Mouse (Mus musculus) neutrophil, adult 5-6 weeks (primary cell): ENCODE measurements at regions not wholly inside any gene's neighbourhood (a gene's known extent, or its start where the extent isn't known, plus 50 kb on each side); places are given as distances from the start of the nearest gene placed in this dataset.

ENCODE experiments used
- ATAC-seq: fragments of 151-379, 151-347 bp; 2 replicates; pipeline ENCODE4 v1.8.0; 2017; ENCODE audit warnings: mild to moderate bottlenecking, moderate TSS enrichment; ENCODE audit not compliant: insufficient number of reproducible peaks, poor library complexity, low FRiP score, severe bottlenecking; ENCODE audit errors: extremely low read depth

DNA sequence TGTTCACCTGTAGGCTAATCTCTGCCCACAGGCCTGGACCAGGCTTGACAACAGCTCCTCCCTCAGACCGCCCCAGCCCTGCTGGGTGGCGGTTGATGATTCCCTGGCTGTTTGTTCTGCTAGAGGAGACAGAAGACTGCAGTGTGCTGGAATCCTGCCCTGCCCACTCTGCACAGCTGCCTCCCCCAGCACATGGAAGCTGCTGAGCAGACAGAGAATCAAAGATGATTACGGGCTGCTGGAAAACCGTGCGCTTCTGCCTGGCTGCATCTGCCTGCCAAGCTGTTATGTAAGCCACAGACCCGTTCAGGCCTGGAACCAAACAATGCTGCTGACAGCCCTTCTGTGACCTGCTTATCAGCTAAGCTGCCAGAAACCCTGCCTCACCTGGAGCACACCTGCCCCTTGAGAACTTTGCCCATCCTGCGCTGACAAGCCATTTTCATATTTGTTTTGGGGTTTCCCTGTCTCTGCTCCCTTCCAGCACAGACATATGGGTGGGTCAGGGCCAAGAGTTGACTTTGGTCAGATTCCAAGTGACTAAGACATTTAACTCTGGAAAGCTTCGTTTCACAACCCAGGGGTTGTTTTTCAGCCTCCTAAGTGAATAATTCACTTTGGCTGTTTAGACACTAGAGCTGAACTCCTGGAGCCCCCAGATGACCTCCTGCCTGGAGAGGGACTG is 50.7 kb upstream of the Zfp648 start:
- ATAC-seq, result no peak
